Mouse (Mus musculus): Measurements from ENCODE around the gene Trim9. TPM values are rescaled to one million over a fixed set of nuclear protein-coding genes. Genes with fewer than 3 reads are reported as not detected.

The Trim9 gene
- polyA plus RNA-seq, 1 experiment from 2014 or later, result 27.8 TPM

Other genes starting within 250 kb of the Trim9 start
- gene Nin, start 233.9 kb downstream of the Trim9 start, polyA plus RNA-seq (2016; fragmentation: Nextera tagmentation; extraction: Ambion mirVana), result 15.7 and 17.0 TPM in 2 replicates
- not detected in 2 replicates for gene Abhd12b, start 193.5 kb downstream of the Trim9 start, polyA plus RNA-seq (2016; fragmentation: Nextera tagmentation; extraction: Ambion mirVana)
- 7.0 and 7.6 TPM in 2 replicates for gene Pygl, start 116.1 kb downstream of the Trim9 start, polyA plus RNA-seq (2016; fragmentation: Nextera tagmentation; extraction: Ambion mirVana)
- 130 and 139 TPM in 2 replicates for gene Tmx1, start 105.5 kb upstream of the Trim9 start, polyA plus RNA-seq (2016; fragmentation: Nextera tagmentation; extraction: Ambion mirVana)